Mouse (Mus musculus) CD4-positive naive resting alpha-beta T cell, adult 76 days (primary cell): ENCODE measurements around the gene Klra7. TPM values are rescaled to one million over a fixed set of nuclear protein-coding genes. Genes with fewer than 3 reads are reported as not detected.

Source experiments
- total RNA-seq: library from RNA; stranded (reverse); gene quantifications from one replicate; pipeline ENCODE4 v1.2.4, GENCODE M21; 2023

The Klra7 gene
- total RNA-seq, result not detected

GRCm38 (mm10) chr6:130233222-130233621, at the start of gene Klra7:
Klra7 (minus strand) TSS chr6:130233322.

GRCm38 (mm10) chr6:130281828-130282227, 48.7 kb upstream of the Klra7 start, which contains the start of gene Klra10:
Klra10 (minus strand) TSS chr6:130281928.

GRCm38 (mm10) chr6:130193012-130193411, 40.1 kb downstream of the Klra7 start, which contains the start of gene Klra9:
Klra9 (minus strand) TSS chr6:130193112.

Other genes starting within 250 kb of the Klra7 start
- gene Klra6, start 206.4 kb downstream of the Klra7 start, total RNA-seq, result not detected
- 1.8 TPM for gene Klra4, start 166.1 kb downstream of the Klra7 start, total RNA-seq
- gene Klra8, start 103.4 kb downstream of the Klra7 start, total RNA-seq, result 1.8 TPM
- not detected for gene Klra9, start 40.2 kb downstream of the Klra7 start, total RNA-seq
- gene Klra10, start 48.6 kb upstream of the Klra7 start, total RNA-seq, result not detected
- not detected for gene Klra3, start 104.3 kb upstream of the Klra7 start, total RNA-seq
- gene Klra1, start 153.6 kb upstream of the Klra7 start, total RNA-seq, result 0.44 TPM